Mouse (Mus musculus) lung, adult 2 months (tissue): ENCODE results near the gene Cox14.
A peak's percentile ranks its signal among the peaks of the same experiment; 100 is the strongest.

Source experiments
- CTCF ChIP-seq: fragments of 200-500 bp; IDR thresholded peaks from 2 replicates; pipeline ENCODE4 v1.5.1; 2011; ENCODE audit warnings: mild to moderate bottlenecking, low read length, control low read depth; ENCODE audit not compliant: insufficient read depth
- POLR2A ChIP-seq: fragments of 200-500 bp; IDR thresholded peaks from 2 replicates; pipeline ENCODE4 v1.6.1; 2011; ENCODE audit warnings: low read depth, mild to moderate bottlenecking, control low read depth, low read length, borderline replicate concordance; ENCODE audit errors: extremely low read depth

- TF ChIP-seq CTCF (0 out of 2 replicates have a peak, but pooled peaks have one; percentile 19), POLR2A (no peak)
Observed at GRCm38 (mm10) chr15:99678063-99678800, 47.2 kb upstream of the Cox14 start.
